Mouse (Mus musculus) limb, embryonic 12.5 days (tissue): ENCODE results near the gene Emilin2. TPM values are rescaled to one million over a fixed set of nuclear protein-coding genes. Genes with fewer than 3 reads are reported as not detected.

ENCODE experiments used
- ATAC-seq: fragments of 200-750 bp; cut with Nextera tagmentation; 2 replicates; pipeline ENCODE4 v1.8.0; 2017; ENCODE audit warnings: low read depth, moderate TSS enrichment; ENCODE audit not compliant: insufficient number of reproducible peaks, insufficient read depth, low FRiP score, low TSS enrichment
- H3K27ac ChIP-seq: fragments of 300-500 bp; sonication (generic); 2 replicates; pipeline ENCODE4 v1.5.1; 2016; ENCODE audit warnings: mild to moderate bottlenecking, moderate library complexity
- H3K27me3 ChIP-seq: fragments of 300-500 bp; sonication (generic); 2 replicates; pipeline ENCODE4 v1.6.1; 2016; ENCODE audit warnings: mild to moderate bottlenecking, moderate library complexity
- H3K36me3 ChIP-seq: fragments of 300-500 bp; sonication (generic); 2 replicates; pipeline ENCODE4 v1.6.1; 2016; ENCODE audit warnings: mild to moderate bottlenecking, moderate library complexity
- H3K4me1 ChIP-seq: fragments of 300-500 bp; sonication (generic); replicated peaks from 2 replicates; pipeline ENCODE4 v1.6.1; 2016
- H3K4me2 ChIP-seq: fragments of 300-500 bp; sonication (generic); 2 replicates; pipeline ENCODE4 v1.6.1; 2016; ENCODE audit warnings: mild to moderate bottlenecking, moderate library complexity
- H3K4me3 ChIP-seq: fragments of 300-500 bp; sonication (generic); replicated peaks from 2 replicates; pipeline ENCODE4 v1.5.1; 2016; ENCODE audit warnings: mild to moderate bottlenecking
- H3K9ac ChIP-seq: fragments of 300-500 bp; sonication (generic); replicated peaks from 2 replicates; pipeline ENCODE4 v1.6.1; 2016; ENCODE audit warnings: mild to moderate bottlenecking, moderate library complexity
- H3K9me3 ChIP-seq: fragments of 300-500 bp; sonication (generic); 2 replicates; pipeline ENCODE4 v1.6.1; 2016; ENCODE audit warnings: mild to moderate bottlenecking, moderate library complexity
- WGBS: fragments of 180-500 bp; shearing (Covaris S2); methylation state at CpG from one replicate; pipeline ENCODE4 v1.1.7; 2016; 5-methylcytosine and 5-hydroxymethylcytosine counted together
- polyA plus RNA-seq: library from polyadenylated mRNA; unstranded; fragments of >200 nt; fragmentation: Nextera tagmentation; extraction: Ambion mirVana; gene quantifications from 2 replicates; pipeline ENCODE4 v1.2.1, GENCODE M21; 2016

Gene Emilin2
- polyA plus RNA-seq, 1 experiment from 2014 or later = 22.9 TPM

- ATAC-seq = no peak
- peaks cover 9% of the 10 kb centered on the region for H3K4me1 ChIP-seq
- no peaks in the 10 kb centered on the region for H3K9me3 ChIP-seq
- H3K36me3 ChIP-seq = no peaks in the 10 kb centered on the region
- no peak overlapping the region for H3K27ac ChIP-seq
- H3K9ac ChIP-seq = no peak overlapping the region
- WGBS = 84% methylated on average over 6 of the region's 6 CpGs
- no peak overlapping the region for H3K4me3 ChIP-seq
- H3K4me2 ChIP-seq = no peak overlapping the region
- H3K27me3 ChIP-seq = no peaks in the 10 kb centered on the region
These were observed 48.6 kb downstream of the Emilin2 start for GRCm38 (mm10) chr17:71263136-71263535.

GRCm38 (mm10) chr17:71260658-71261057 is 51.1 kb downstream of the Emilin2 start:
- WGBS = 54% methylated on average over 3 of the region's 3 CpGs
- H3K4me3 ChIP-seq = no peak overlapping the region

GRCm38 (mm10) chr17:71259727-71260126 is 52.1 kb downstream of the Emilin2 start:
- H3K9me3 ChIP-seq = no peaks in the 10 kb centered on the region
- H3K27ac ChIP-seq = no peak overlapping the region
- no peaks in the 10 kb centered on the region for H3K27me3 ChIP-seq
- ATAC-seq = no peak
- H3K4me2 ChIP-seq = no peak overlapping the region
- no peaks in the 10 kb centered on the region; the same call in 1 of the 2 replicates for H3K36me3 ChIP-seq
- H3K4me3 ChIP-seq = no peak overlapping the region
- 73% methylated on average over 11 of the region's 11 CpGs for WGBS
- no peak overlapping the region for H3K9ac ChIP-seq
- peaks cover 15% of the 10 kb centered on the region for H3K4me1 ChIP-seq

More at GRCm38 (mm10) chr17:71260658-71261057, 51.1 kb downstream of the Emilin2 start:
- Histone ChIP-seq H3K4me1 (peaks cover 6% of the 10 kb centered on the region), H3K27ac (no peak overlapping the region), H3K27me3 (no peaks in the 10 kb centered on the region), H3K9ac (no peak overlapping the region), H3K9me3 (no peaks in the 10 kb centered on the region), H3K36me3 (no peaks in the 10 kb centered on the region; the same call in 1 of the 2 replicates), H3K4me2 (no peak overlapping the region)
- no peak for ATAC-seq

GRCm38 (mm10) chr17:71256806-71257536 is 54.8 kb downstream of the Emilin2 start:
- no peaks in the 10 kb centered on the region for H3K27me3 ChIP-seq
- H3K27ac ChIP-seq = no peak overlapping the region
- no peak overlapping the region for H3K4me3 ChIP-seq
- no peaks in the 10 kb centered on the region for H3K9me3 ChIP-seq
- H3K9ac ChIP-seq = no peak overlapping the region
- no peak overlapping the region for H3K4me2 ChIP-seq
- no peak for ATAC-seq
- H3K36me3 ChIP-seq = peaks cover 7% of the 10 kb centered on the region; the same call in 1 of the 2 replicates
- WGBS = 90% methylated on average over 13 of the region's 13 CpGs
- H3K4me1 ChIP-seq = peaks cover 43% of the 10 kb centered on the region

- Histone ChIP-seq H3K27me3 (no peaks in the 10 kb centered on the region), H3K4me1 (peaks cover 51% of the 10 kb centered on the region), H3K27ac (no peak overlapping the region), H3K9ac (no peak overlapping the region), H3K4me3 (no peak overlapping the region), H3K36me3 (peaks cover 7% of the 10 kb centered on the region; the same call in 1 of the 2 replicates), H3K9me3 (no peaks in the 10 kb centered on the region), H3K4me2 (no peak overlapping the region)
- ATAC-seq = no peak
- 78% methylated on average over 14 of the region's 14 CpGs for WGBS
These were observed 55.6 kb downstream of the Emilin2 start for GRCm38 (mm10) chr17:71256068-71256615.

- peaks cover 65% of the 10 kb centered on the region for H3K4me1 ChIP-seq
These were observed 57.0 kb downstream of the Emilin2 start for GRCm38 (mm10) chr17:71254736-71255135.

GRCm38 (mm10) chr17:71254106-71254505 is 57.7 kb downstream of the Emilin2 start:
- peaks cover 24% of the 10 kb centered on the region for H3K36me3 ChIP-seq
- ATAC-seq = no peak
- no peaks in the 10 kb centered on the region for H3K9me3 ChIP-seq
- H3K4me2 ChIP-seq = no peak overlapping the region
- peak overlapping the region; percentile 89 for H3K27ac ChIP-seq
- H3K27me3 ChIP-seq = no peaks in the 10 kb centered on the region
- no peak overlapping the region for H3K4me3 ChIP-seq
- 64% methylated on average over 5 of the region's 5 CpGs for WGBS
- no peak overlapping the region for H3K9ac ChIP-seq
- peaks cover 66% of the 10 kb centered on the region for H3K4me1 ChIP-seq

More at GRCm38 (mm10) chr17:71254736-71255135, 57.0 kb downstream of the Emilin2 start:
- no peaks in the 10 kb centered on the region for H3K9me3 ChIP-seq
- 58% methylated on average over 6 of the region's 6 CpGs for WGBS
- peak overlapping the region; percentile 89 for H3K27ac ChIP-seq
- H3K27me3 ChIP-seq = no peaks in the 10 kb centered on the region
- peaks cover 19% of the 10 kb centered on the region for H3K36me3 ChIP-seq
- ATAC-seq = no peak
- no peak overlapping the region for H3K9ac ChIP-seq
- H3K4me2 ChIP-seq = no peak overlapping the region
- no peak overlapping the region for H3K4me3 ChIP-seq

- Histone ChIP-seq H3K9ac (no peak overlapping the region), H3K27me3 (no peaks in the 10 kb centered on the region), H3K4me2 (no peak overlapping the region), H3K9me3 (no peaks in the 10 kb centered on the region), H3K4me1 (peaks cover 69% of the 10 kb centered on the region), H3K4me3 (no peak overlapping the region), H3K27ac (peak overlapping the region; percentile 89), H3K36me3 (peaks cover 31% of the 10 kb centered on the region)
- WGBS = 78% methylated on average over 2 of the region's 2 CpGs
- no peak for ATAC-seq
These were observed 58.4 kb downstream of the Emilin2 start for GRCm38 (mm10) chr17:71253391-71253790.

- WGBS = 48% methylated on average over 9 of the region's 9 CpGs
- Histone ChIP-seq H3K4me2 (peak overlapping the region; percentile 23; the same call in 1 of the 2 replicates), H3K4me3 (no peak overlapping the region), H3K4me1 (peaks cover 70% of the 10 kb centered on the region), H3K36me3 (peaks cover 44% of the 10 kb centered on the region), H3K27ac (peak overlapping the region; percentile 89), H3K27me3 (no peaks in the 10 kb centered on the region), H3K9me3 (no peaks in the 10 kb centered on the region), H3K9ac (no peak overlapping the region)
- ATAC-seq = peak; percentile 28; the same call in 1 of the 2 replicates
These were observed 59.7 kb downstream of the Emilin2 start for GRCm38 (mm10) chr17:71252101-71252500.

- WGBS = 23% methylated on average over 6 of the region's 6 CpGs
- Histone ChIP-seq H3K9ac (no peak overlapping the region), H3K27me3 (no peaks in the 10 kb centered on the region), H3K9me3 (no peaks in the 10 kb centered on the region), H3K4me1 (peaks cover 69% of the 10 kb centered on the region), H3K4me3 (no peak overlapping the region), H3K27ac (peak overlapping the region; percentile 89), H3K4me2 (peak overlapping the region; percentile 23), H3K36me3 (peaks cover 49% of the 10 kb centered on the region)
- peak; percentile 56; the same call in 1 of the 2 replicates for ATAC-seq
These were observed 60.2 kb downstream of the Emilin2 start for GRCm38 (mm10) chr17:71251601-71252001.

GRCm38 (mm10) chr17:71250819-71251600 is 60.8 kb downstream of the Emilin2 start:
- no peaks in the 10 kb centered on the region for H3K9me3 ChIP-seq
- peaks cover 65% of the 10 kb centered on the region for H3K4me1 ChIP-seq
- no peak overlapping the region for H3K9ac ChIP-seq
- 72% methylated on average over 16 of the region's 16 CpGs for WGBS
- no peaks in the 10 kb centered on the region for H3K27me3 ChIP-seq
- peaks cover 55% of the 10 kb centered on the region for H3K36me3 ChIP-seq
- peak; percentile 17; the same call in 1 of the 2 replicates for ATAC-seq
- peak overlapping the region; percentile 23; the same call in 1 of the 2 replicates for H3K4me2 ChIP-seq
- H3K27ac ChIP-seq = peak overlapping the region; percentile 89
- no peak overlapping the region for H3K4me3 ChIP-seq
